Comparison of ENCODE assay signal across 8 mouse cellular contexts in the genomic region with DNA sequence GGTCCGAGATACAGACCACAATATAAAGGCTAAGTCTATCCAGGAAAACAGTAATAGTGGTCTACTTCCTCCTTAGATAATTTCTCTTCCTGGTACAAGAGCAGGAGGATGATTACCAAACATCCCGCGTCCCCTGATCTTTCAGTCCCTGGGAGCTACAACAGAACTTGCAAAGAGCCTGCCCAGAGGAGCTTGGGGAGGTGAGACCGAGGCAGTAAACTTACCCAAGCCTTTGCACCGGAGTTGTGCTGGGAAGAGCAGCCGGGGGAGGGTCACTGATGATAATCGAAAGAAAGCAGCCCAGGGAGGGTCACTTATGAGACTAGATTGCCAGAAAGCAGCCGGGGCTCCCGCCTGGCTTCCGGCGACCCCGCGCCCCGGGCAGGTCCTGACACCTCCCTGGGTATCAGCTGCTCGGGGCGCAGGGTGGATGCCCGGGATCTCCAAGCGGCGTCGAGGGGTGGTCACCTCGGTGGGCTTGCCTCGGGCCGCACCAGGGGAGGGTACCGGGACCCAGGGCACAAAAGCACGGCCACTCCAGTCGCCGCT. TPM values are rescaled to one million over a fixed set of nuclear protein-coding genes. Genes with fewer than 3 reads are reported as not detected.
DNase-seq lines count a peak whose midpoint lies in the region; ATAC-seq and TF ChIP-seq lines count a peak whose summit lies in the region.

No protein-coding gene starts in this region.

- peak overlapping the region; percentile 80 for H3K4me3 ChIP-seq in cerebellum, adult 2 months (replicated peaks; ENCODE audit: insufficient read depth, low read depth, low read length)
- peak overlapping the region; percentile 90 for H3K4me3 ChIP-seq in forebrain, embryonic 12.5 days (replicated peaks)
- peak overlapping the region; percentile 98 for H3K4me3 ChIP-seq in limb, embryonic 14.5 days (replicated peaks; ENCODE audit: low read length)
- peak overlapping the region; percentile 96 for H3K4me3 ChIP-seq in midbrain, embryonic 16.5 days (ENCODE audit: low read depth, low read length)

- H3K4me2 ChIP-seq in forebrain, embryonic 12.5 days = peak overlapping the region; percentile 70
- peak overlapping the region; percentile 71 for H3K4me2 ChIP-seq in limb, embryonic 14.5 days (replicated peaks; ENCODE audit: low read depth, low read length, severe bottlenecking)
- H3K4me2 ChIP-seq in midbrain, embryonic 16.5 days (ENCODE audit: low read length) = peak overlapping the region; percentile 64

- under 1% methylated on average over 27 of the region's 27 CpGs for WGBS in cerebellum, adult 2 months
- under 1% methylated on average over 27 of the region's 27 CpGs for WGBS in forebrain, embryonic 12.5 days
- WGBS in limb, embryonic 14.5 days = under 1% methylated on average over 23 of the region's 27 CpGs
- WGBS in midbrain, embryonic 16.5 days = 2% methylated on average over 25 of the region's 27 CpGs

- H3K27me3 ChIP-seq in cerebellum, adult 2 months (ENCODE audit: control insufficient read depth, insufficient read depth, low read length) = no peaks in the 10 kb centered on the region
- H3K27me3 ChIP-seq in forebrain, embryonic 12.5 days = no peaks in the 10 kb centered on the region
- no peaks in the 10 kb centered on the region for H3K27me3 ChIP-seq in limb, embryonic 14.5 days (ENCODE audit: control insufficient read depth, insufficient read depth, low read length)
- H3K27me3 ChIP-seq in midbrain, embryonic 16.5 days (ENCODE audit: control insufficient read depth, insufficient read depth, low read depth, low read length) = no peaks in the 10 kb centered on the region

- no peak for TF ChIP-seq POLR2A in cerebellum, adult 2 months (IDR thresholded peaks at IDR 0.05; ENCODE audit: borderline replicate concordance, insufficient read depth, low read length)
- no peak for TF ChIP-seq POLR2A in limb, embryonic 14.5 days (IDR thresholded peaks at IDR 0.05; ENCODE audit: borderline replicate concordance, extremely low read depth, insufficient read depth, insufficient read length)

- ATAC-seq in forebrain, embryonic 12.5 days (ENCODE audit: low FRiP score) = no peak; the same call in 1 of the 2 replicates
- no peak for ATAC-seq in limb, embryonic 14.5 days (ENCODE audit: low FRiP score, low read depth)
- ATAC-seq in midbrain, embryonic 16.5 days = peak; percentile 1; the same call in 1 of the 2 replicates

- H3K9ac ChIP-seq in forebrain, embryonic 12.5 days = peak overlapping the region; percentile 87
- peak overlapping the region; percentile 91 for H3K9ac ChIP-seq in limb, embryonic 14.5 days (ENCODE audit: low read depth, low read length, severe bottlenecking)
- H3K9ac ChIP-seq in midbrain, embryonic 16.5 days (ENCODE audit: low read depth, low read length) = peak overlapping the region; percentile 94

- H3K4me1 ChIP-seq in cerebellum, adult 2 months (ENCODE audit: control insufficient read depth, insufficient read depth, low read length) = no peaks in the 10 kb centered on the region
- peaks cover 6% of the 10 kb centered on the region for H3K4me1 ChIP-seq in forebrain, embryonic 12.5 days
- peaks cover 14% of the 10 kb centered on the region for H3K4me1 ChIP-seq in limb, embryonic 14.5 days (ENCODE audit: control insufficient read depth, insufficient read depth, low read length)
- peaks cover 15% of the 10 kb centered on the region for H3K4me1 ChIP-seq in midbrain, embryonic 16.5 days (ENCODE audit: control insufficient read depth, insufficient read depth, low read length)

- TF ChIP-seq CTCF in cerebellum, adult 2 months (IDR thresholded peaks at IDR 0.05; ENCODE audit: borderline replicate concordance, insufficient read depth, low read depth, low read length) = no peak

- H3K9me3 ChIP-seq in forebrain, embryonic 12.5 days = no peaks in the 10 kb centered on the region
- H3K9me3 ChIP-seq in limb, embryonic 14.5 days (ENCODE audit: control insufficient read depth, low read length) = no peaks in the 10 kb centered on the region
- H3K9me3 ChIP-seq in midbrain, embryonic 16.5 days (replicated peaks; ENCODE audit: control insufficient read depth, low read length, poor library complexity, severe bottlenecking) = no peaks in the 10 kb centered on the region

- peaks cover 18% of the 10 kb centered on the region for H3K36me3 ChIP-seq in forebrain, embryonic 12.5 days (replicated peaks)
- peaks cover 25% of the 10 kb centered on the region for H3K36me3 ChIP-seq in limb, embryonic 14.5 days (ENCODE audit: control insufficient read depth, insufficient read depth, low read length)
- H3K36me3 ChIP-seq in midbrain, embryonic 16.5 days (ENCODE audit: control insufficient read depth, insufficient read depth, low read length) = no peaks in the 10 kb centered on the region

- no peak for DNase-seq in cerebellum, adult 2 months
- DNase-seq in cerebellum, postnatal 4 days (ENCODE audit: low spot score in 2 of 2) = no peak
- DNase-seq in MN1 (ENCODE audit: low spot score) = peak; percentile 27
- peak; percentile 26 for DNase-seq in limb, embryonic 14.5 days (ENCODE audit: low spot score)
- no peak for DNase-seq in gastrocnemius, postnatal 25 days
- no peak for DNase-seq in spleen, postnatal 10 days (ENCODE audit: low spot score in 2 of 2)

- H3K27ac ChIP-seq in cerebellum, adult 2 months (ENCODE audit: insufficient read depth, low read length) = no peak overlapping the region
- peak overlapping the region; percentile 87 for H3K27ac ChIP-seq in forebrain, embryonic 12.5 days
- peak overlapping the region; percentile 86 for H3K27ac ChIP-seq in limb, embryonic 14.5 days (replicated peaks; ENCODE audit: low read depth, low read length)
- peak overlapping the region; percentile 88 for H3K27ac ChIP-seq in midbrain, embryonic 16.5 days (ENCODE audit: low read length)

RNA-seq across cellular contexts. Expression of a gene that starts 0.5 kb away (rescaled TPM):
- polyA plus RNA-seq in cerebellum, adult 2 months (2012; rRNA removed) = 5.8 and 6.5 TPM in 2 replicates
- polyA plus RNA-seq in forebrain, embryonic 12.5 days (2016; fragmentation: Nextera tagmentation; extraction: Ambion mirVana) = 29.7 and 31.6 TPM in 2 replicates
- polyA plus RNA-seq in limb, embryonic 14.5 days (2012; rRNA removed) = 39.4 and 41.5 TPM in 2 replicates
- 33.2 and 40.6 TPM in 2 replicates for polyA plus RNA-seq in limb, embryonic 14.5 days (2014; fragmentation: Nextera tagmentation; extraction: Ambion mirVana)
- 18.9 and 21.2 TPM in 2 replicates for polyA plus RNA-seq in midbrain, embryonic 16.5 days (2015; fragmentation: Nextera tagmentation; extraction: Ambion mirVana)
- 1 to 10 TPM; 2.9 to 3.3 TPM for total RNA-seq in gastrocnemius, postnatal 25 days (2021)

RNA-seq across cellular contexts. Expression of a gene that starts 0.7 kb away (rescaled TPM):
- polyA plus RNA-seq in cerebellum, adult 2 months (2012; rRNA removed) = 15.1 and 15.7 TPM in 2 replicates
- polyA plus RNA-seq in forebrain, embryonic 12.5 days (2016; fragmentation: Nextera tagmentation; extraction: Ambion mirVana) = 19.4 TPM in 2 replicates
- polyA plus RNA-seq in limb, embryonic 14.5 days (2012; rRNA removed) = 33.3 and 54.5 TPM in 2 replicates
- polyA plus RNA-seq in limb, embryonic 14.5 days (2014; fragmentation: Nextera tagmentation; extraction: Ambion mirVana) = 79.2 and 82.5 TPM in 2 replicates
- 17.7 and 18.6 TPM in 2 replicates for polyA plus RNA-seq in midbrain, embryonic 16.5 days (2015; fragmentation: Nextera tagmentation; extraction: Ambion mirVana)
- total RNA-seq in gastrocnemius, postnatal 25 days (2021) = 10 to 100 TPM in 1 of 2 experiments, 1 to 10 TPM in 1; 9.1 to 12.1 TPM

RNA-seq across cellular contexts. Expression of a gene that starts 41.8 kb away (rescaled TPM):
- polyA plus RNA-seq in cerebellum, adult 2 months (2012; rRNA removed) = 772 and 804 TPM in 2 replicates
- 359 and 369 TPM in 2 replicates for polyA plus RNA-seq in forebrain, embryonic 12.5 days (2016; fragmentation: Nextera tagmentation; extraction: Ambion mirVana)
- 420 and 469 TPM in 2 replicates for polyA plus RNA-seq in limb, embryonic 14.5 days (2012; rRNA removed)
- 458 and 481 TPM in 2 replicates for polyA plus RNA-seq in limb, embryonic 14.5 days (2014; fragmentation: Nextera tagmentation; extraction: Ambion mirVana)
- polyA plus RNA-seq in midbrain, embryonic 16.5 days (2015; fragmentation: Nextera tagmentation; extraction: Ambion mirVana) = 523 and 571 TPM in 2 replicates
- total RNA-seq in gastrocnemius, postnatal 25 days (2021) = 1,000 to 10,000 TPM; 1,149 to 1,195 TPM

Comparison
In these comparisons a context has a peak if more than half of its experiments do, and no peak if none do; other contexts are left out.
1. DNase-seq: peak in MN1 (single experiment) and limb, embryonic 14.5 days (single experiment); none in cerebellum, adult 2 months (0 of 2), cerebellum, postnatal 4 days (0 of 2), gastrocnemius, postnatal 25 days (single experiment) and spleen, postnatal 10 days (0 of 2).
2. Peak in every context shown above with its lines, with median percentiles within 50 percentile points of each other: H3K4me3 ChIP-seq, H3K4me2 ChIP-seq and H3K9ac ChIP-seq.